Mouse (Mus musculus) olfactory bulb, adult 2 months (tissue): ENCODE measurements around the gene Gm15217.

Experiments used
- CTCF ChIP-seq: fragments of 200-500 bp; IDR thresholded peaks from 2 replicates; pipeline ENCODE4 v1.5.1; 2012; ENCODE audit warnings: low read depth, mild to moderate bottlenecking, low read length, moderate library complexity; ENCODE audit not compliant: insufficient read depth
- POLR2A ChIP-seq: fragments of 200-500 bp; IDR thresholded peaks from 2 replicates; pipeline ENCODE4 v1.6.1; 2012; ENCODE audit warnings: mild to moderate bottlenecking, low read depth, low read length, moderate library complexity; ENCODE audit not compliant: insufficient read depth

- TF ChIP-seq CTCF (no peak), POLR2A (no peak)
These were observed 12.5 kb downstream of the Gm15217 start for GRCm38 (mm10) chr14:46391621-46392170.
